Mouse (Mus musculus): ENCODE results near the gene S1pr1. TPM values are rescaled to one million over a fixed set of nuclear protein-coding genes. Genes with fewer than 3 reads are reported as not detected.
A peak's percentile ranks its signal among the peaks of the same experiment; 100 is the strongest.

The S1pr1 gene
- polyA plus RNA-seq, 1 experiment from 2014 or later, result 30.2 TPM

DNA sequence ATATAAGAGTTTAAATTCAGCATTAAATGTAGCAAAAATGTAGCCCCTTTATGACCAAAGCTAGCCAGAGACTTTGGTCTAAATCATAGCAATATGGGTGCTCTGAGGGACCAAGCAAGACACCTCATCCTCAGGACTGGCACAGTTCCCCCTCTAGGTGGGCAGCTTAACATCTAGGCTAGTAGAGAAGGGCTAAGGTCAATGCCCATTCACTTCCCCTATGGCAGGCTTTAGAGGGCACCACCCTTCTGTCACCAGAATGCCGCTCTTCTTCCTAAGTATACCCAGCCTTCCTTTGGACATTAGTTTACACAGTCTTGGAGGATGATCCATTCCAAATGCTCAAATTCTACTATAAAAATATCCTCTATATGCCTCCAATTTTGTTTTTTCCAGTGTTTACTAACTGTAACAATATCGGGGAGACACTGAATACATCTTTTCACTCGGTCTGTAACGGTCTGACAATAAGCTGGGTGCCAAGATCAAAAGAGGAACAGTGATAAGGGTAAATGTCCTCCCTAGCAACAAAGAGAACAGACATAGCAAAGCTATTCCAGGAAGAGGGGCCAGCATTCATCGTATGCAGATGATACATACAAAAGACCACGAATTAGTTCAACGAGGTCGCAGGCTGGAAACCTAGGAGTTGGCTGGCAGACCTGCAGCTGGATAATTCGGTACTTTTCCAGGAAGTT is 41.8 kb downstream of the S1pr1 start:
- ATAC-seq (ENCODE audit: low read depth), result no peak
- Histone ChIP-seq H3K4me2 (ENCODE audit: low read depth, low read length) (no peak overlapping the region), H3K27ac (ENCODE audit: low read depth, low read length) (no peak overlapping the region), H3K9ac (replicated peaks; ENCODE audit: low read depth, low read length) (no peak overlapping the region), H3K9me3 (ENCODE audit: control insufficient read depth, low read length) (no peaks in the 10 kb centered on the region), H3K36me3 (ENCODE audit: control insufficient read depth, insufficient read depth, low read length) (no peaks in the 10 kb centered on the region), H3K4me1 (ENCODE audit: control insufficient read depth, insufficient read depth, low read length) (no peaks in the 10 kb centered on the region), H3K27me3 (ENCODE audit: control insufficient read depth, insufficient read depth, low read length) (no peaks in the 10 kb centered on the region), H3K4me3 (ENCODE audit: low read depth, low read length) (no peak overlapping the region)
- 54% methylated on average over 9 of the region's 9 CpGs for WGBS

DNA sequence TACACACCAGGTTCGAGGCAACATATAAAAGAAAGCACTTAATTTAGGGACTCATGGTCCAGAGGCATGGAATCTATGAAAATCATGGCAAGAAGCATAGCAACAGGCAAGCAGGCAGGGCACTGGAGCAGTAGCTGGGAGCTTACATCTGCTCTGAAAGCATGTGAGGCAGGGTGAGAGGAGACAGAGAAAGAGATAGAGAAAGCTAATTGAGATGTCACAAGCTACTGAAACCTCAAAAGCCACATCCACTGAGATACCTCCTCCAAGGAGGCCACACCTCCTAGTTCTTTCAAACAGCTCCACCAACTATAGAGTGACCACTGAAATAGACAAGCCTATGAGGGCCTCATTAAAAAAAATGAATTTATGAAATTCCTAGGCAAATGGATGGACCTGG is 45.6 kb downstream of the S1pr1 start:
- H3K9me3 ChIP-seq (ENCODE audit: control insufficient read depth, low read length), result no peaks in the 10 kb centered on the region
- no peak overlapping the region for H3K4me2 ChIP-seq (ENCODE audit: low read depth, low read length)
- no peaks in the 10 kb centered on the region for H3K36me3 ChIP-seq (ENCODE audit: control insufficient read depth, insufficient read depth, low read length)
- no peak overlapping the region for H3K27ac ChIP-seq (ENCODE audit: low read depth, low read length)
- H3K4me3 ChIP-seq (ENCODE audit: low read depth, low read length), result no peak overlapping the region
- no peak for ATAC-seq (ENCODE audit: low read depth)
- H3K4me1 ChIP-seq (ENCODE audit: control insufficient read depth, insufficient read depth, low read length), result no peaks in the 10 kb centered on the region
- H3K27me3 ChIP-seq (ENCODE audit: control insufficient read depth, insufficient read depth, low read length), result no peaks in the 10 kb centered on the region
- no peak overlapping the region for H3K9ac ChIP-seq (replicated peaks; ENCODE audit: low read depth, low read length)
- WGBS, result 86% methylated on average over 1 of the region's 1 CpGs

DNA sequence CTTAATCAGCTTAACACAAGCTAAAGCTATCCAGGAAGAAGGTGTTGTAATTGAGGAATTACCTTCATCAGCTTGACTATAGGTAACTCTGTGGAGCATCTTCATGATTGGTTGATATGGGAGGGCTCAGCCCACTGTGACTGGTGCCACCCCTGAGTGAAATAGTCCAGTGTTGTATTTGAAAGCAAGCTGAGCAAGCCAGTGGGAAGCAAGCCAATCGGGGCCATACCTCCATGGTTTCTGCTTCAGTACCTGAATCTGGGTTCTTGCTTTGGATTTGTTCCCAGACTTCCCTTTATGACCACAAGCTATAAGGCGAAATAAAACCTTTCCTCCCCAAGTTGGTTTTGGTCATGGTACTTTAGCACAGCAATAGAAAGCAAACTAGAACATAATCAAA is 47.7 kb downstream of the S1pr1 start:
- Histone ChIP-seq H3K4me2 (ENCODE audit: low read depth, low read length) (no peak overlapping the region), H3K36me3 (ENCODE audit: control insufficient read depth, insufficient read depth, low read length) (no peaks in the 10 kb centered on the region), H3K9ac (replicated peaks; ENCODE audit: low read depth, low read length) (no peak overlapping the region), H3K9me3 (ENCODE audit: control insufficient read depth, low read length) (no peaks in the 10 kb centered on the region), H3K4me1 (ENCODE audit: control insufficient read depth, insufficient read depth, low read length) (no peaks in the 10 kb centered on the region), H3K27me3 (ENCODE audit: control insufficient read depth, insufficient read depth, low read length) (no peaks in the 10 kb centered on the region), H3K4me3 (ENCODE audit: low read depth, low read length) (no peak overlapping the region), H3K27ac (ENCODE audit: low read depth, low read length) (no peak overlapping the region)
- ATAC-seq (ENCODE audit: low read depth), result no peak
- 78% methylated on average over 2 of the region's 2 CpGs for WGBS

DNA sequence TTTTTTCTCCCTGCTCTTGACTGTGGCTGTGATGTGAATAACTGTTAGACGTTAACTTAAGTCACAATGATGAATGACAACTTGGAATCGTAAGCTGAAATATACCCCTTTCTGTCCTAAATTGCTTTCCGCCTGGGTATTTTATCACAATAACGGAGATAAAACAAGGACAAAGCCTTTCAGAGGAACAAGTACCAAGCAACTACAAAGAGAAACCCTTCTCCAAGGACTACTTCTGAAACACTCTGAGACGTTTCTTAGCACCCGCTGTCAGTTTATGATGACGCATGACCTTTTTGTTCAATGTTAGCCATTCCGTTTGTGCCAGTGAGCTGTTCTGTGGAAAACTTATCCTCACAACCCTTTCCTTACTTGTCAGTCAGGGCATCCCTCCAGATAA is 48.3 kb downstream of the S1pr1 start:
- Histone ChIP-seq H3K9ac (replicated peaks; ENCODE audit: low read depth, low read length) (no peak overlapping the region), H3K4me2 (ENCODE audit: low read depth, low read length) (no peak overlapping the region), H3K4me3 (ENCODE audit: low read depth, low read length) (no peak overlapping the region), H3K4me1 (ENCODE audit: control insufficient read depth, insufficient read depth, low read length) (no peaks in the 10 kb centered on the region), H3K36me3 (ENCODE audit: control insufficient read depth, insufficient read depth, low read length) (no peaks in the 10 kb centered on the region), H3K27me3 (ENCODE audit: control insufficient read depth, insufficient read depth, low read length) (no peaks in the 10 kb centered on the region), H3K27ac (ENCODE audit: low read depth, low read length) (no peak overlapping the region), H3K9me3 (ENCODE audit: control insufficient read depth, low read length) (no peaks in the 10 kb centered on the region)
- WGBS, result 23% methylated on average over 8 of the region's 8 CpGs
- 0 out of 2 replicates have a peak, but pooled peaks have one; percentile 6 for ATAC-seq (ENCODE audit: low read depth)

DNA sequence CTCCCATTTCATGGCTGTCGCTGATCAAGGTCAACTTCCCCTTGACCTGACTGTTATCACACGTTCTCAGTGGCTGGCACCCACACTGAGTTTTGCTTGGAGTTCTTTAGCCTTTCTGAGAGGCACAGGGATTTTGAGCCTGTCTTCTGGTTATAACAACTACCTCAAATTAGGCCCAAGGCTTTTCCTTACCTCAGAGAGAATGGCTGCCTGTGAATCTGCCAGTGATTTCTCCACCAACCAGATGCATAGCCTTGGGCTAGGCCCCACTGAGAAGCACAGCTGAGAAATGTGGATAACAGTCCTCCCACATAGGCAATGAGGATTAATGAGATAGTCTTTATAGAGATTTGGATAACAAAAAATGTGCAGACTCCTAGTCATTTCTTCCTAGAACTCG is 50.4 kb downstream of the S1pr1 start:
- Histone ChIP-seq H3K9ac (replicated peaks; ENCODE audit: low read depth, low read length) (no peak overlapping the region), H3K9me3 (ENCODE audit: control insufficient read depth, low read length) (no peaks in the 10 kb centered on the region), H3K4me3 (ENCODE audit: low read depth, low read length) (no peak overlapping the region), H3K36me3 (ENCODE audit: control insufficient read depth, insufficient read depth, low read length) (no peaks in the 10 kb centered on the region), H3K27me3 (ENCODE audit: control insufficient read depth, insufficient read depth, low read length) (no peaks in the 10 kb centered on the region), H3K27ac (ENCODE audit: low read depth, low read length) (no peak overlapping the region), H3K4me1 (ENCODE audit: control insufficient read depth, insufficient read depth, low read length) (no peaks in the 10 kb centered on the region), H3K4me2 (ENCODE audit: low read depth, low read length) (no peak overlapping the region)
- ATAC-seq (ENCODE audit: low read depth), result no peak
- 41% methylated on average over 3 of the region's 3 CpGs for WGBS

DNA sequence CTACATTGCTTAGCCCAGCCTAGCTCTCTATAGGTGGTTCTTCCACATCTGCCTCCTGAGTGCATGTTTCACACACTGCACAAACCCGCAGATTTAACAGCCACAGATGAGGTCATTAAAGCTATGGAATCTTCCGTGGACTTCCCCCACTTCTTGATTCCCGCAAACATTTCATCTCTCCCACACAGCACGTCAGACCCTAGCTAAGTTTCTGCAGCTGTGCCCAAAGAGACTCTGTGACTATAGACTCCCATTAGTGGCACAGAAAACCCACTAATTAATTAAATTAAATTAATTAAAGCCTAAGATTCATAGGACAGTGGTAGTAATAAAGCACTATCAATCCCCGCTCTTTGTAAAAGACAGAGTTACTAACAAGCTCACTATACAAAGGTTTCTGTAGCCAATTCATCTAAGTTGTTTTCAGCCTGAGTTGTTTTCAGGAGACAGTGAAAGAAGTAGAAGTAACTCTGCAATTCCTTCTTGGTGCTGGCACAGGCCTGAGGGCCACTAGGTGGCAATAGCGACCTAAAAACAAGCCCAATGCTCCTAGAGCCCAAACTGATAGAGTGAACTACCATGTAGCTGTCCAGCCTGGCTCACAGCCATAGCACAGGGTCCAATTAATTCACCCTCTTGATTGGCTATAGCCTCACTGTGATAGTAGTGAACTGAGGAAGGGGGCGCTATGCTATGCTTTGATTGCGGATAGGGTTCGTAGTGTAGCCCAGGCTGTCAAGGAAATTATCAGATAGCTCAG is 54.0 kb downstream of the S1pr1 start:
- H3K4me3 ChIP-seq (ENCODE audit: low read depth, low read length), result no peak overlapping the region
- no peak overlapping the region for H3K27ac ChIP-seq (ENCODE audit: low read depth, low read length)
- no peaks in the 10 kb centered on the region for H3K27me3 ChIP-seq (ENCODE audit: control insufficient read depth, insufficient read depth, low read length)
- no peak overlapping the region for H3K4me2 ChIP-seq (ENCODE audit: low read depth, low read length)
- 46% methylated on average over 9 of the region's 9 CpGs for WGBS
- no peak overlapping the region for H3K9ac ChIP-seq (replicated peaks; ENCODE audit: low read depth, low read length)
- ATAC-seq (ENCODE audit: low read depth), result peak; percentile 92
- H3K4me1 ChIP-seq (ENCODE audit: control insufficient read depth, insufficient read depth, low read length), result no peaks in the 10 kb centered on the region
- H3K9me3 ChIP-seq (ENCODE audit: control insufficient read depth, low read length), result no peaks in the 10 kb centered on the region
- H3K36me3 ChIP-seq (ENCODE audit: control insufficient read depth, insufficient read depth, low read length), result no peaks in the 10 kb centered on the region

Other genes with a start within 250 kb of the S1pr1 start
- gene Dph5, start 172.8 kb upstream of the S1pr1 start, polyA plus RNA-seq (2014; fragmentation: Nextera tagmentation; extraction: Ambion mirVana), result 29.2 and 33.0 TPM in 2 replicates

All from neural tube, embryonic 14.5 days (tissue).